Mouse (Mus musculus) G1E (cell line): ENCODE results near the gene Acad12.

Experiments used
- CTCF ChIP-seq: IDR thresholded peaks from 2 replicates; pipeline ENCODE4 v1.5.1; 2012; ENCODE audit warnings: low read depth, low read length, inconsistent platforms, mixed read lengths
- GATA1 ChIP-seq: IDR thresholded peaks from 2 replicates; pipeline ENCODE4 v1.6.1; 2012; ENCODE audit warnings: borderline replicate concordance, low read length, inconsistent platforms, mixed read lengths
- POLR2AphosphoS5 ChIP-seq: IDR thresholded peaks from 2 replicates; pipeline ENCODE4 v1.6.1; 2012; ENCODE audit warnings: low read depth, low read length, inconsistent platforms; ENCODE audit not compliant: insufficient replicate concordance
- TAL1 ChIP-seq: conservative IDR thresholded peaks from 2 replicates; pipeline ENCODE4 v1.6.1; 2012; ENCODE audit warnings: low read depth, low read length, inconsistent platforms, mixed read lengths

- TF ChIP-seq CTCF (no peak), TAL1 (no peak), POLR2AphosphoS5 (no peak), GATA1 (no peak)
Measured at GRCm38 (mm10) chr5:121597332-121597731, 21.4 kb downstream of the Acad12 start.
